Mouse (Mus musculus) forebrain, embryonic 11.5 days (tissue): ENCODE data around the gene St6galnac1. TPM values are rescaled to one million over a fixed set of nuclear protein-coding genes. Genes with fewer than 3 reads are reported as not detected.

Experiments
- ATAC-seq: fragments of 200-750 bp; cut with Nextera tagmentation; replicated peaks from 2 replicates; pipeline ENCODE4 v1.8.0; 2017; ENCODE audit warnings: moderate TSS enrichment; ENCODE audit not compliant: low FRiP score
- DNase-seq: peaks from one replicate; pipeline ENCODE4 v3.0.0-alpha.2; 2017; ENCODE audit warnings: low spot score
- H3K27ac ChIP-seq: fragments of 300-500 bp; sonication (generic); 2 replicates; pipeline ENCODE4 v1.5.1; 2014; ENCODE audit warnings: low read depth, low read length
- H3K27me3 ChIP-seq: fragments of 300-500 bp; sonication (generic); 2 replicates; pipeline ENCODE4 v1.6.1; 2014; ENCODE audit warnings: mild to moderate bottlenecking, low read length, mixed read lengths; ENCODE audit not compliant: control insufficient read depth, insufficient read depth
- H3K36me3 ChIP-seq: fragments of 300-500 bp; sonication (generic); 2 replicates; pipeline ENCODE4 v1.6.1; 2014; ENCODE audit warnings: mild to moderate bottlenecking, low read length, moderate library complexity, mixed read lengths; ENCODE audit not compliant: control insufficient read depth, insufficient read depth
- H3K4me1 ChIP-seq: fragments of 300-500 bp; sonication (generic); replicated peaks from 2 replicates; pipeline ENCODE4 v1.6.1; 2014; ENCODE audit warnings: low read length, mixed read lengths; ENCODE audit not compliant: control insufficient read depth, insufficient read depth
- H3K4me2 ChIP-seq: fragments of 300-500 bp; sonication (generic); 2 replicates; pipeline ENCODE4 v1.6.1; 2014; ENCODE audit warnings: low read depth, mild to moderate bottlenecking, low read length, moderate library complexity, mixed read lengths; ENCODE audit not compliant: severe bottlenecking
- H3K4me3 ChIP-seq: fragments of 300-500 bp; sonication (generic); 2 replicates; pipeline ENCODE4 v1.5.1; 2014; ENCODE audit warnings: low read depth, low read length
- H3K9ac ChIP-seq: fragments of 300-500 bp; sonication (generic); 2 replicates; pipeline ENCODE4 v1.6.1; 2014; ENCODE audit warnings: low read length
- H3K9me3 ChIP-seq: fragments of 300-500 bp; sonication (generic); 2 replicates; pipeline ENCODE4 v1.6.1; 2016; ENCODE audit warnings: low read length, mixed read lengths; ENCODE audit not compliant: control insufficient read depth
- WGBS: fragments of 180-500 bp; shearing (Covaris S2); extraction: QIAGEN DNeasy Blood & Tissue Kit; methylation state at CpG from one replicate; pipeline ENCODE4 v1.1.7; 2014; 5-methylcytosine and 5-hydroxymethylcytosine counted together
- polyA plus RNA-seq: library from polyadenylated mRNA; unstranded; fragments of >200 nt; fragmentation: Nextera tagmentation; extraction: Ambion mirVana; gene quantifications from 2 replicates; pipeline ENCODE4 v1.2.1, GENCODE M21; 2014

Gene St6galnac1
- polyA plus RNA-seq, 1 experiment from 2014 or later: not detected

DNA sequence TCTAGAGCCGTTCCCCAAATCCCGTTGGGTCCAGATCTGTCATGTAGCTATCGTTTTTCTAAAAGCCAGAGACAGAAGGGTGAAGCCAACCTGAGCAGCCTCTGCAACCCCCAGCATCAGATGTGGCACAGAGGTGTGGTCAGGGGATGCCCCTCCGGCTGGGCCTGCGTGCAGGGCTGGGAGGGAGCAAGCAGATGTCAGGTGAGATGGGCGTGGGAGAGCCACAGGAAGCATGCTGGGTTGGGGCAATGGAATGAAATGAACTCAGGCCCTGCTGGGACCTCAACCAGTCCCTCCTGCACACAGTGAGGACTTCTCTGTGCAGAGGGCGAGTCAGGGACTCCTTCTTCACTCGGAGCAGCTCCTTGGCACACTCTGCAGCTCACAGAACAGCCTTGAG, 34.2 kb upstream of the St6galnac1 start:
- peak; percentile 49 for DNase-seq
- H3K27ac ChIP-seq: peak overlapping the region; percentile 41; the same call in 1 of the 2 replicates
- H3K9ac ChIP-seq: no peak overlapping the region
- no peaks in the 10 kb centered on the region for H3K9me3 ChIP-seq
- H3K4me1 ChIP-seq: peaks cover 31% of the 10 kb centered on the region
- no peak overlapping the region for H3K4me2 ChIP-seq
- H3K4me3 ChIP-seq: no peak overlapping the region
- ATAC-seq: no peak
- WGBS: 79% methylated on average over 8 of the region's 8 CpGs
- no peaks in the 10 kb centered on the region for H3K36me3 ChIP-seq
- H3K27me3 ChIP-seq: no peaks in the 10 kb centered on the region

GRCm38 (mm10) chr11:116808811-116809395, 33.6 kb upstream of the St6galnac1 start:
- H3K4me3 ChIP-seq: no peak overlapping the region
- peaks cover 26% of the 10 kb centered on the region for H3K4me1 ChIP-seq
- no peak overlapping the region for H3K27ac ChIP-seq
- H3K36me3 ChIP-seq: no peaks in the 10 kb centered on the region
- H3K27me3 ChIP-seq: no peaks in the 10 kb centered on the region
- peak; percentile 45 for DNase-seq
- 77% methylated on average over 11 of the region's 11 CpGs for WGBS
- H3K9ac ChIP-seq: no peak overlapping the region
- H3K9me3 ChIP-seq: no peaks in the 10 kb centered on the region
- H3K4me2 ChIP-seq: peak overlapping the region; percentile 5; the same call in 1 of the 2 replicates
- ATAC-seq: no peak

- peaks cover 18% of the 10 kb centered on the region for H3K4me1 ChIP-seq
- DNase-seq (peak; percentile 88), ATAC-seq (no peak)
- H3K9me3 ChIP-seq: no peaks in the 10 kb centered on the region
- H3K4me3 ChIP-seq: no peak overlapping the region
- 25% methylated on average over 7 of the region's 7 CpGs for WGBS
- no peak overlapping the region for H3K4me2 ChIP-seq
- no peak overlapping the region; the same call in 1 of the 2 replicates for H3K9ac ChIP-seq
- no peaks in the 10 kb centered on the region for H3K36me3 ChIP-seq
- H3K27ac ChIP-seq: no peak overlapping the region
- H3K27me3 ChIP-seq: no peaks in the 10 kb centered on the region
Observed at GRCm38 (mm10) chr11:116807938-116808606, 32.8 kb upstream of the St6galnac1 start.

GRCm38 (mm10) chr11:116807526-116807925, 32.2 kb upstream of the St6galnac1 start:
- DNase-seq (peak; percentile 44), ATAC-seq (no peak)
- H3K27me3 ChIP-seq: no peaks in the 10 kb centered on the region
- peaks cover 14% of the 10 kb centered on the region for H3K4me1 ChIP-seq
- no peak overlapping the region for H3K4me3 ChIP-seq
- 76% methylated on average over 3 of the region's 3 CpGs for WGBS
- no peaks in the 10 kb centered on the region for H3K9me3 ChIP-seq
- H3K4me2 ChIP-seq: no peak overlapping the region
- no peaks in the 10 kb centered on the region for H3K36me3 ChIP-seq
- no peak overlapping the region; the same call in 1 of the 2 replicates for H3K9ac ChIP-seq
- H3K27ac ChIP-seq: no peak overlapping the region

DNA sequence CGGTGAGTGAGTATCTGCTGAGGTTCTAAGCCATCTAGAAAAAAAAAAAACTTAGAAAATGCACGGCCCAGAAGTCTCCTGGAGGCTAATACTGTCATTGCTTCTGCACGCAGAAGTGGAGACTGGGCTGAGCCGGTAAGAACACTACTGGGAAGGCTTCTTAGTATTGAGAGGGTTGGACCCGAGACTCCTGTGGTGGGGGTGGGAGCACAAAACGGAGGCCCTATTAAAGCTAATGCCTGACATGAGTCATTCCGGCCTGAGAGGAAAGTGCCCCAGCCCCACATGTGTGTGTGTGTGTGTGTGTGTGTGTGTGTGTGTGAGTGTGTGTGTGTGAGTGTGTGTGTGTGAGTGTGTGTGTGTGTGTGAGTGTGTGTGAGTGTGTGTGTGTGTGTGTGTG, 31.8 kb upstream of the St6galnac1 start:
- WGBS: 67% methylated on average over 7 of the region's 7 CpGs
- Histone ChIP-seq H3K9ac (no peak overlapping the region), H3K27me3 (no peaks in the 10 kb centered on the region), H3K27ac (no peak overlapping the region), H3K9me3 (no peaks in the 10 kb centered on the region), H3K36me3 (no peaks in the 10 kb centered on the region), H3K4me3 (no peak overlapping the region), H3K4me1 (peaks cover 14% of the 10 kb centered on the region), H3K4me2 (no peak overlapping the region)
- ATAC-seq (no peak), DNase-seq (peak; percentile 50)

- Histone ChIP-seq H3K27me3 (no peaks in the 10 kb centered on the region), H3K27ac (no peak overlapping the region), H3K36me3 (no peaks in the 10 kb centered on the region), H3K4me1 (peaks cover 10% of the 10 kb centered on the region), H3K4me3 (no peak overlapping the region), H3K4me2 (no peak overlapping the region), H3K9ac (no peak overlapping the region), H3K9me3 (no peaks in the 10 kb centered on the region)
- ATAC-seq: no peak
- peak; percentile 38 for DNase-seq
- WGBS: 85% methylated on average over 15 of the region's 15 CpGs
Observed at GRCm38 (mm10) chr11:116806136-116807071, 31.1 kb upstream of the St6galnac1 start.

GRCm38 (mm10) chr11:116802709-116803108, 27.4 kb upstream of the St6galnac1 start:
- Histone ChIP-seq H3K4me1 (no peaks in the 10 kb centered on the region), H3K4me3 (no peak overlapping the region), H3K36me3 (no peaks in the 10 kb centered on the region), H3K9me3 (no peaks in the 10 kb centered on the region), H3K4me2 (no peak overlapping the region), H3K27me3 (no peaks in the 10 kb centered on the region), H3K27ac (no peak overlapping the region), H3K9ac (no peak overlapping the region)
- DNase-seq (no peak), ATAC-seq (no peak)
- 91% methylated on average over 5 of the region's 5 CpGs for WGBS

DNA sequence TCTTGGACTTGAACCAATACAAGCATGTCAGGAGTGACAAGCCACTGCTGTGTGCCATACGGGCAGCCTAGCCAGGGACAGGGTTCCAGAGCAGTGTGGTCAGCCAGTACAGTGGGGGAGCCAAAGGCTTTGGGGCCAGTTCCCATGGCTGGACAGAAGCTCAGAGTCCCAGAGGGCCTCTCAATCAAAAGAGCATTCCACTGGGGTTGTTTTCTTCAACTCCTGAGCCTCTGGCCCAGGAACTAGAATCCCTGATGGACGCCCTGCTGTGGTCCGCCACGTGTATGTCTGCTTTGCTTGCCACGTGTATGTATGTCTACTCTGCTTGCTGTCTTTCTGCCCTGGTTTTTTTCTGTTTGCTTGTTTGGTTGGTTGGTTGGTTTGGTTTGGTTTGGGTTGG, 25.8 kb upstream of the St6galnac1 start:
- H3K4me3 ChIP-seq: no peak overlapping the region
- H3K36me3 ChIP-seq: no peaks in the 10 kb centered on the region
- no peaks in the 10 kb centered on the region for H3K9me3 ChIP-seq
- H3K27ac ChIP-seq: no peak overlapping the region
- H3K27me3 ChIP-seq: no peaks in the 10 kb centered on the region
- H3K4me2 ChIP-seq: no peak overlapping the region
- ATAC-seq (no peak), DNase-seq (no peak)
- no peaks in the 10 kb centered on the region for H3K4me1 ChIP-seq
- H3K9ac ChIP-seq: no peak overlapping the region
- WGBS: 79% methylated on average over 5 of the region's 5 CpGs
